Mouse (Mus musculus) brain, adult 2 months (tissue): ENCODE measurements at regions not wholly inside any gene's neighbourhood (a gene's known extent, or its start where the extent isn't known, plus 50 kb on each side); places are given as distances from the start of the nearest gene placed in this dataset.

ENCODE experiments used
- DNase-seq: peaks from one replicate; pipeline ENCODE4 v3.0.0; 2011; ENCODE audit warnings: low read depth, low spot score

DNA sequence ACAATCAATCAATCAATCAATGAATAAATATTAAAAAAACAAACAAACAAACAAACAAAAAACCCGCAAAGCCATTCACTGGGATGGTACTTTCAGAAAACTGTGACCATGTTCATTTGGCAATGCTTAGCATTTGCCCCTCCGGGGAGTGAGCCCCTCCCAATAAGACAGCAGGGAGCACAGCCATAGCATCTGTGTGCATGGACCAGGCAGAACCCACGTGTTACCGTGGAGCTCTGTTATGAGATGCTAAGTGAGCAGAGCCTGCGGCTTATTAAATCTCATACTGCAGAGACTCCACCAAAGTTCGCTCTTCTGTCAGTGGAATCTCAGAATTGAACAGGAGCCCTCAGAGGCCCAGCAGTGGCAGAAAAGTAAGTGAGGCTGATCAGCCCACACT, 438.7 kb upstream of the Atp11b start:
- DNase-seq: no peak

DNA sequence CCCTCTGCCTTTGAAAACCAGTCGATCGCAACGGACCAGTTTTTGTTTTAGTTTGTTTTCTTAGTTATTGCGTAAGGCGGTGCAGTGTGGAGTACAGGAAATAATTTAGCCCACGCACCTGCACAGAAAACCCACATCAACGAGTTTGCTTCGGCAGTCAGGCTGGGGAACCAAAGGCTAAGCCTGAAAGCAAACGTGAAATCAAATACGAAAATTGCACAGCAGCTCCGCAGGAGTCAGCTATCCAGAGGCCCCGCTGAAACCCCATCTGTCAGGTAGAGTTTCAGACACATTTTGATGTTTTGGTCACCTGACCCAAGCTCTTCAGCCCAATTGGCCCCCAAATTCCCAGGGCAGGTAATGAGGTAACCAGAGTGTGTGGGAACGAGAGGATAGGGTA, 435.6 kb upstream of the Atp11b start:
- no peak for DNase-seq

DNA sequence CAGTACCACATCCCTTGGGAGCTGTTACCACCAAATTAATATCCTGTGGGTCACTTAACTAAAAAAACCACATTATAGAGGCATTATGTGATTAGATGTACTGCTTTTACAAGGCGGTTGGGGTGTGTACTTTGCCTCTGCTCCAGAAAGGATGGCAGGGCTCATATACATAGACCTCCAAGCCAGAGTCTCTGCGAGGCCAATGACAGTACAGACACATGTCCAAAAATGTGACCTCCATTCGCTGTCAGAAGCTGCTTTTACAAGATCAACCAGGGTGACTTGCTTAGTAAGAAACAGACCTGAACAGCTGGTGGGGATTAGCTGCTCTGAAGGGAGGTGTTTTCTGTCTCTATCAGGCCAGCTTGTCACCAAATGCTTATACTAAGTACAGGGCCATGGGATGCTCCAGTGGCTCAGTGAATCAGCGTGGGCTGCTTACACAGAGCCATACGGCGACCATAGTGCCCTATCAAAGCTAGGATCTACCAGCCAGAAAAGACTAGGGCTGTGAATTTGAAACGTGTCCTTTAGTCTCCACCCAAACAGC, 433.0 kb upstream of the Atp11b start:
- DNase-seq: no peak

DNA sequence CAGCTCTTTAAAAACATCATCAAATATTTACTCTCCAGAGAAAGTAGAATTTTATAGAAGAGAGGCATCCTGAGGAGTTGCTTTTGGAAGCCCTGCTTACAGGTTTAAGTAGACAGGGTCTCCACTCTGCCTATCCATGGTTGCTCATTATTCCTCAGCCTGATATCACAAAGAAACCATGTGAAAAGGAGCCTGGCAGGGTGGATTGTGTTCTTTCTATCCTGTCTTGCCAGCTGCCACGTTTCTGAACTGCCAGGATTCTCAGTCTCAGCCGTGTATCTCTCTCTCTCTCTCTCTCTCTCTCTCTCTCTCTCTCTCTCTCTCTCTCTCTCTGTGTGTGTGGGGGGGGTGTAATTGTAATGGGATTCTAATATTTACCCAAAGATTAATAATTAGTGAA, 431.9 kb upstream of the Atp11b start:
- no peak for DNase-seq

DNA sequence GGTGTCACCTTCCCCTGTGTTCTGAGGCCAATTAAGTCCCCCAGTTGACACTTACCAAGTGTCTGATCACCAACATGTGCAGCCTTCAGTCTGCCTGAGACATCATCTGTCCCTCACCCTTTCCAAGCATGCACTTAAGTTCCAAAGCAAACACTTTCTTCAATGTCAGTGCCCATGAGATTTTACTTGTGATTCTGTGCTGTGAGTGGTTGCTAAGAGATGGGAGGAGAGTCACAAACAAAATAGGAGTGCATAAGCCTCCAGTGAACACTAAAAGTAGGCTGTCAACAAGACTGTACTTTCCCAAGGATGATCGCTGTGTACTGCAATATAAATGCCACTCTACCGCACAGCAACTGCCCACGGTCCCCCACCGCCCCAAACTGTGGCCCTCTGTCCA, 431.0 kb upstream of the Atp11b start:
- DNase-seq: no peak

DNA sequence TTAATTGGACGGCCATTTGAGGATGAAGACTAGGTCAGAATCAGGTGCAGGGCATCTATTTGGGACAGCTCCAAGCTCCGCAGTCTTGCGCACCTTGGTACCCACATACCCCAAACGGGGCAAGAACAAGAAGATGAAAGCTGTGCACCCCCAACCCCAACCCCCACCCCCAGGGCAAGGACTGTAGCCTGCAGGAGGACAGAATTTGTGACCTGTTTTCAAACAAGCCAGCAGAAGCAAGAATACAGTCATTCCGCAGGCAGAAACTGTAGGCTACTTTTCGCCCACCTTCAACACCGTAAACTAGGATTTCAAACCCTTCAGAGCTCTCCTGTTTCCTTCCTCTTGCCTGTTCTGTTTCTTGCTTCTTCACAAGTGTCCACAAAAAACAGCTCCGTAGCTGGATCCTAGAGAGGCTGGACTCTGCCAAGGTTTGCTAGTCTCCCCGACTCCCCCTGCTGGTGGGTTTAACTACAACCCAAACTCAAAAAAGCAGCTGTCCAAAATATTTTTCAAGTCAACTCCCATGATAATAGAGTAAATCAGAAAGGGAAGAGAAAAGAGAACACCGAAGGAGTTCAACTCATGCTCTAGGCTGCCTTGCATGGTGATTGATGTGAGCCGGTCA, 430.3 kb upstream of the Atp11b start:
- DNase-seq: peak; percentile 68

DNA sequence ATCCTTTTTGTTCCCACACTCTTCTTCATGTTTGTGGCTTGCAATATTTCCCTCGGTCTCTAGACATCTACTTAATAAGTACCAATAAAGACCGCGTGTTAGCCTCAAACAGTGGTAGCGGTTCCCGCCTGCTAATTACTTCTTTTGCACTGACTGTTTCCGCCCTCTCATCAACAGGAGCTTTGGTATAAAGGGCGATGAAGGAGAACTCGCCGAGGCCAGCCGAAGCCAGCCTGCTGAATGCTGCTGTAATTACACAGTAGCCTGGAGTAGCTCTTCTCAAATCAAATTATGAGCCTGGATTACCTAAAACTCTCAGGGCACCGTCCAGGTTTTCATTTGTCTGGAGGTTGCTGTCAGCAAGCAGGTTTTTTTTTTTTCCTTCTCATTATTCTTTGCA, 429.7 kb upstream of the Atp11b start:
- peak; percentile 15 for DNase-seq

DNA sequence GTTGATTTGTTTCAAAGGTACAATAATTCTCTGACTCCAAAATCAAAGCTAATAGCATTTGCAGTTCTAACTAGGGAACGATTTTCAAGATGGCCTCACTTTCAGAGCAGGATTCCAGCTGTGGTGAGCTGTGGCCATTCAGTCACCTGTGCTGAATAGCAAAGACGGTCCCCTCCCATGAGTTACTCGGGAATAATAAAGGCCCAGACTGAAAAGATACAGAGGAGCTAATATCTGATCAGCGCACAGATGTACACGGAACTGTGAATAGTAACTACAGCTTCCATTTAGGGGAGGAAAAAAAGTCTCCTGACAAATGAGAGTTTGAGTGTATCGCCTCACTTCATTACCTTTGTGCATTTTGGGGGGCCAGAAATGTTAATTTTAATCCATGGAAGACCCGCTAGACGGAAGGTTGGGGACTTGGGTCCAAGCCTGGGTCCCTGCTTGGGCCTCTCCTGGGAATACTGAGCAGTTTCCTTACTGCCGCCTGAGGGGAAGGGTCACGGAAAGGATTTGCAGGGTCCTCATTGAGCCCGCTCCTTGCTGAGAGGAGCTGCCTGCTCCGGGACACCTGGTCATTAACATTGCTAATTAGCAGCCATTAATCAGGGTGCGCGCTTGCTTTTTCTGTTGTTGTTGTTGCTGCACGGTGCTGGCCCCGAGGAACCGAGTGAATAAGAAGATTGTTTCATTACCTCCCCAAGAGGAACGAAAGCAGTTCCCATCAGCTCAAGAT, 421.2 kb upstream of the Atp11b start:
- no peak for DNase-seq

DNA sequence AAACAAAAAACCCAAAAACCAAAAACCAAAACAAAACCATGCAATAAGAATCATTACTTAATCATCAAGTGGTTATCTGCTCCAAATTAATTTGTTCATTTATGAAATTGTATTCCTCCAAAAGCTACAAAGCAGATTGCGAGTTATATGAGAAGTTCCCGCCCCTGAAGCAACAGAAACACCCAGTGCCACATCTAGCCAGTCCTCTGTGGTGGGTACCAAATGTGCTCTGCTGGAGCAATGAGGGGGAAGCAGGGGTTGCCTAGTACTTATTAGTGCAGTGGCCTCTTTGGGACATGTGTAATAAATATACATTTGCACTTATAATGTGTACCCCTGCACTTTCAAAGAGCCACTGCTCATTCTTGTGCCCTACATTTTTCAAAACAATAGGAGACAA, 419.9 kb upstream of the Atp11b start:
- no peak for DNase-seq

DNA sequence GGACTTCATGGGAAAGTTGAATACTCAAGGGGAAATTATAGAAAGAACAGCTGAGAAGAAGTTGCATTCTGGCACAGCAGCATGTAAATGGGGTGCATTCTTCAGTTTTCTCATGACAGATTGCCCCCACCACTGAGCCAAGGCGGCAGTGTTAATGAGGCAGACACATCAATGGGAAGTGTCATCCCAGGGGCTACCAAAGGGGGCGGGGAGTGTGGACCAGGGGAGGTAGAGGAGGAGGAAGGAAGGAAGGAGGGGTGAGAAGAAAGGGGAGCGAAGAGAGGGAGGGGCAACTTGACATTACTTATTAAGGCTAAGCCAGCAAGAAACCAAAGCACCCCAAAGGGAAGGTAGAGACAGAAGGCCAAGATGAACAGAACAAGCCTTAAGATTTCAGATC, 419.4 kb upstream of the Atp11b start:
- DNase-seq: no peak

DNA sequence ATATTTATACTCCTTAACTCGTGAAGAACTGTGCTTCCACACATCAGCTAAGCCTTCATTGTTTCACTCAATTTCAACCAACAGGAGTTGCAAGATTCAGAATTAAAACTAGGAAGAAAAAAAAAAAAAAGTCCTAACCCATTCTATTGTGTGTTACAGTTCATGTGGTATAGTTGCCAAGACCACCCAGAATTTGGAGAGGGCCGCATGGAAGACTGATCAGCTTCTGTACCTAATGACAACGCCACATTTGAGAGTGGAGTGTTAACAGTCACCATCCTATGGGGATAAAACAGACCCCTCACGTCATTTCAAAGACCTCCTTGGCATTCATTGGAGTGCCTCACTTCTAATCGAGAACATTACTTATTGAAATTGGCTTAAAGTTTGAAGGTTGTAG, 418.1 kb upstream of the Atp11b start:
- no peak for DNase-seq

DNA sequence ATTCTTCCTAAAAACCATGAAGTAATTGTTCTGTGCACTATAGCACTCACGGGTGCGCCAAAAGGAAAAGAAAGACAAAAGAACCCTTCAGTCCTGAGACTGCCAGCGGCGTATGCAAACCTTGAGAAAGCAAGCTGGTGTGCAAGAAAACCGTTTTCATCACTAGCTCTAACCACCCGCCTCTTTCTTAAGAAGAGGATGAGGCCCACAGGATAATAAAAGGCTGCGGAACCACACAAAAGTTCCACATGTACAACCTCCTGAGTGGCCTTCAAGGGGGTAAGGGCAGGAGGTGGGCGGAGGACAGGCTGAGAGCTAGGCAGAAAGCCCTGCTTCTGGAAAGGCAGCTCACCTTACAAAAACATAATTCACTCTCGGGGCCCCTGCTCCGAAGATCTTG, 413.4 kb upstream of the Atp11b start:
- no peak for DNase-seq

DNA sequence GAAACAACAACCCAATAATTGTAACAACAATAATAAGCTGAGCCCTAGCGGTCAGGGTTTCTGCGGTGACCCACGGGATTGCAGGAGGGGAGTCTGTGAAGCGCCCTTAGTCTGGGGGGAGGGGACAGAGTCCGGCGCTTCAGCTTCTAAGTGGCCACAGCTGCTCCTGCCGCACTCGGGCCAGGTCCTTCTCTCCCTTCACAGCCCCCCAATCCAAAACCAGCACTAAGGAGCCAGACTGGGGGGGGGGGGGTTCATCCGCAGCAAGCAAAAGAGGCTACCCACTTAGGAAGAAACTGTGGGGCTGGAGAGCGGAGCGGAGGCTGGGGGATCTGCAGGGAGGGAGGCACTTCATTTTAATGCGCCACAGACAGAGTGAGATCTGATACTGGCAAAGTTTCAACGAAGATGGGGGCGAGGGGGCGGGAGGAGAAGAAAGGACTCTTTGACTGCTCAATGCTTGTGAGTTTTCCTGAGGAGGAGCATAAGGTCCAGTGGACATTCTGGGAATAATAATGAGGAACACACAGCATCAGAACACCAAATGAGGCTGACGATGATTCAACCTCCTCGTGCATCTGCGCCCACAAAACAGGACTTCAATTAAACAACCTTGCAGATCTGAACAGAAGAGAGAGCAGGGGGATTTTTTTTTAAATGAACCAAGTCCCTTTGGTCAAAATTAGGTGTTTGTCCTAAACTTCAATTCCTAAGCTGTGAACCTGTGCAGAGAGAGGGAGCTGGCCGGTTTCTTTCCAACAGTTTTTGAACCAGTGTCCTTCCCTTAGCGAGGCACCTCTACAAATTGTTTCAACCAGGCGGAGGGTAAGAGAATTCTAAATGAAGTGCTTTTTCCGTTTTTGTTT, 412.7 kb upstream of the Atp11b start:
- DNase-seq: peak; percentile 73

DNA sequence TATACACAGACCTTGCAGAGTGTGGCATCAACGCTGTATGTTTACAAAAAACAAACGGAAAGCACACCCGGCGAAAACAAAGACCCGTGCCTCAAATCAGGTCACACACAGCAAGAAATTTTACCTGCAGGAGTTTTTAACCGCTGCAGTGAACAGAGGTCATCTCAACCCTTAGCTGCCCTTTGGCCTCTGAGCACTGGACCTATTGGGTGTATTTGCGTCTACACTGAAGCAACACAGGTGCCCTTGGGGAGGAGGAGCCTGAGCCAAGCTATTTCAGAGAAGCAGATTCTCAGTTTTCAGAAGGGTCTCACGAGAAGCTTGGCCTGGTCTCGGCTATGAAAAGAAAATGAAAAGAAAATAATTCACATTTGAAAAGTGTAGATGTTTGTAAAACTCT, 412.1 kb upstream of the Atp11b start:
- no peak for DNase-seq

DNA sequence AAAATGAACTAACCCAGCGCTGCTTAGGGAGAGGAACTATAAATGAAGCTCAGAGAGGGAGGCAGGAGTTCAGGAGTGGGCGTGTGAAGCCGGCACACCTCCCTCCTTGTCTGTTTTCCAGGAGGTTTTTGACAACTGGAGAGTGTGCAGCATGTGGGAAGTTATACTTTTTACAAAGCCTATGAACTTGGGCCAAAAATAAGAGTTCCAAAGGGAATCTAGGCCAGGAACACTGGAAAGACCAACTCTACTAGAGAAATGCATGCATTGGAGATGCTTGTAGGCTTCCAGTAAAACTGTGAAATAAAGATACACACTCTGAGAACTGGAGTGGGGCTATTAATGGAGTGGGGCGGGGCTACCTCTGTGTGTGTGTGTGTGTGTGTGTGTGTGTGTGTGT, 411.3 kb upstream of the Atp11b start:
- DNase-seq: peak; percentile 88

DNA sequence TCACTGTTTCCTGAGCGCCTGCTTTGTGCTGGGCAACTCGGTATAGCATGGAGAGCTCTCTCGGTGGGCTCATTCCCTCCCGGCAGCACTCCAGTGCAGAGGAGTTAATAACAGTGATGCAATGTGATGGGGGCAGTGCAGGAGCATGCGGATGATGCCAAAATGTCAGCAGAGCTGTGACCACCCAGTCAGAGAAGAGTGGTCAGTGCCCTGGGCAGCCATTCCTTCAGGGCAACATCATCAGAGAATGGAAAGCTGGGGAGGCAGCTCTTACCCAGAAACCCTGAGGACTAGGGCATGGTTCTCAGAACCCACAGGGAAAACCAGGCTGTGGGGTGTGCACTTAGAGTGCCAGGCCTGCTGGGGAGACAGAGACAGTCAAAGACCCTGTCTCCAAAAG, 410.0 kb upstream of the Atp11b start:
- DNase-seq: no peak

DNA sequence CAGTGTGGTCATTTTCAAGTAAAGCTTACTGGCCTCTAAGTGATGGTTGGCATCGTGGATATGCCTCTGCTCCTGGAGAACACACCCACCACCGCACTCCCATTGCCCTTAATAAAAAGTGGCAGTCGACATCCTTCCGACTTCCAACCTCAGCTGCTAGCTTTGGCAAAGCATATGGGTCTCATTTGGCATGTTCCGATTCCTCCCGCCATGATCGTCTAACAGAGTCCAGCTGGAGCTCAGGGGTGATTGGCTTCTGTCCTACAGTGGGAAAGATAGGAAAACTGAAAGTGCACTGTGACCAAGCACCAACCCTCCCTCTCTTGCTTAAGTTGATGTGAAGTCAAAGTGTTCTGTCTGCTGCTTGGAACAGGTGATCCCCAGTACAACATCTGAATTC, 404.8 kb upstream of the Atp11b start:
- DNase-seq: no peak

DNA sequence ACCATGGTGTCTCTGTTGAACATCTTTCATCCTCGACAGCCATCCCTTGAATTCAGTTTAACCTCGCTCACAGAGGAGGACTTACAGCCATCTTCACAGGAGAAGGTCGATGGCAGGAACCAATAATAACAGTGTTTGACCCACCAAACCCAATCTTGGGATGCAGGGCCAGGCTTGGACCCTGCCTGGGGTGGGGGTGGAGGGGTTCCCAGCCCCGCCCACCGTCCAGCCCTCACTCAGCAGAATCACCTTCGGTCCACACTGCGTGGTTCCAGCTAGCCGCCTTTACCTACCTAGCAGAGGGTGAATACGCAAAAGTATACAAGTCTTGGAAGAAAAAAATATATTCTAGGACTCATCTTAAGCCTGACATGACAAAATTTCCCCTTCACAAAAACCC, 400.5 kb upstream of the Atp11b start:
- no peak for DNase-seq

DNA sequence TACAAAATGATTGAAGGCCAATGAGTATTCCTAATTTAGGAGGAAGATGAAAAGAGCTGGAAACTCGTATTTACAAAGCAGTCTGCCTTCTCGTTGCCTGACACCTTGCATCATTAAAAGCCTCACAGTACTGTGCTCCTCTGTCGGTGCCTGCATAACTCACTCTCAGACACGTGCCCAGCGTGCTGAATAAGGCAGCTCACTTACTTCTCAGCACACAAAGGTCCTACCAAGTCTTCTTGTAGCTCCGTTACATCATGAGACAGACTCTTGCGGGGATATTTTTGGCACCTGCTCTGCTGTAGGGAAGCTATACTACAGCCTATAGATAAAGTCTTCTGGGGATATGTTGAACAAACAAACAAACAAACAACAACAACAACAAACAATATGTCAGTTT, 400.0 kb upstream of the Atp11b start:
- DNase-seq: no peak

DNA sequence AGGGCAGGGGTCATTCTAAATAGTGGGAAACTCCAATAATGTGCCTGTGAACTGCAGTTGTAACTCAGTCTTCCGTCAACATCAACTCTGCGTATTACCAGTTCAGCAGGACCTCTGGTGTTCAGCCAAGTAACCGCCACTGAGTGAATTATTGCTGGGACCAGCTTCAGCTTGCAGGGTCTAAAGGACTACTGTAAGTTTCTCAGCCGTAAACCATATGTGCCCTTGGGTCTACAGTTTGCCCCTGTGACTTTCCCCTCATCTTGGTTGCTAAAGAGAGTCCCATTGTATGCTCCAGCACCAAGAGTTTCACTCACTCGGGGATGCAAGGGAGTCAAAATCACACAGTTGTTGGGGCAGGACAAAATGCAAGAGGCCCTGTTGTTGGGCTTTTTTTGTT, 399.6 kb upstream of the Atp11b start:
- no peak for DNase-seq

DNA sequence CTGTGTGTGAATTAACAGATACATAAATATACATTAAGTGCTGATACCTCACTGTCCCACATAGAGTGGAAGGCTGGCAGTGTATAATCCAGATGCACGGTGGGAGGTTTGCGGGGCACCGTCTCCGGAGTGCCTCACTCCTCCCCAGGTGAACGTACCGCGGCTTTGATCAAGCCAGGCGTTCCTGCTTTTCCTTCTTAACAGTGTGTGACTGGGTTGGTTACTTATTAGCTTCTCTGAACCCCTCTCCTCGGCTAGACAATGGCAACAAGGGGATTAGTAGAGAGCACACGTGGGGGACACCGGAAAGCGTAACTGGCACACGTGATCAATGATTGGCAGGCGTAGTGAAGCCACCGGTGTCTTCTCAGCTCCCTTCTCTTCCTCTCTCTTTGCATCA, 396.8 kb upstream of the Atp11b start:
- DNase-seq: no peak

DNA sequence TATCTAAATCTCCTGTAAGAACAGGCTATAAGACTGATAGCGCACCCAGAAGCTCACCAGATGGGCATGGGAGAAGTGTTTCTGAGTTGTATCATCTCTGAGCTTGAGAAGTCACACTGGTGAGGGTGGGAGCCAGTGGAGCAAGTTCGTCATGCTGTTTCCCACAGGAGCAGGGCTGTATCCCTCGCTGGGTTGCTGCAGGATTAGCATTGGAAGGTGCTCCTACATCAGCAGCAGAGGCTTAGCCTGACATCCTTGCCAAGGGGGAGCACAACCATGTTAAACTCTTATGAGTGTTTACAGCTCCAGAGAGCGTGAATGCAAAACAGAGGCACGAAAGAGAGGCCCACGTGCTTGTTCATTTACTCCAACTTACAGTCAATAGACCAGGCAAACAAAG, 395.4 kb upstream of the Atp11b start:
- no peak for DNase-seq

DNA sequence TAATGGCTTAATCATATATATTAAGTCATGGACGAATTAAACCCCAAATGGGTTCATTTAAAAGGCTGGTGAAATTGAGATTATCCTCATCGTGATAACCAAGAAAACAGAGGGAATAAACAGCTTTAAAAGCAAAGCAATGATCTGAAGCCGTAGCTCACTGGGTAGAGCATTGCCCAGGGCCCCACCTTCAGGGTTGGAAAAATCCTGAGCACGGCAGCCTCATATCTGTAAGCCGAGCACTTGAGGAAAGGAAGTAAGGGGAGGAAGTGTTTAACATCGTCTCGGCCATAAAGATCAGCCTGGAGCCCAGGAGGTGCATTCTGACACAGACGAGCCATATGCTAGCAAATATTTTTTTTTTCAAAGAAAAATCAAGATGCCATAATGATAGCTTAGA, 394.6 kb upstream of the Atp11b start:
- DNase-seq: no peak
